Mouse (Mus musculus) forebrain, embryonic 13.5 days (tissue): ENCODE measurements around the gene Amhr2. TPM values are rescaled to one million over a fixed set of nuclear protein-coding genes. Genes with fewer than 3 reads are reported as not detected.

Experiments
- ATAC-seq: fragments of 200-750 bp; cut with Nextera tagmentation; 2 replicates; pipeline ENCODE4 v1.8.0; 2017
- H3K27ac ChIP-seq: fragments of 300-500 bp; sonication (generic); 2 replicates; pipeline ENCODE4 v1.5.1; 2015; ENCODE audit warnings: inconsistent platforms, mild to moderate bottlenecking, moderate library complexity
- H3K27me3 ChIP-seq: fragments of 300-500 bp; sonication (generic); 2 replicates; pipeline ENCODE4 v1.6.1; 2015; ENCODE audit warnings: mild to moderate bottlenecking, inconsistent platforms
- H3K36me3 ChIP-seq: fragments of 300-500 bp; sonication (generic); 2 replicates; pipeline ENCODE4 v1.6.1; 2015; ENCODE audit warnings: mild to moderate bottlenecking, inconsistent platforms; ENCODE audit not compliant: poor library complexity, severe bottlenecking
- H3K4me1 ChIP-seq: fragments of 300-500 bp; sonication (generic); 2 replicates; pipeline ENCODE4 v1.6.1; 2015; ENCODE audit warnings: inconsistent platforms
- H3K4me2 ChIP-seq: fragments of 300-500 bp; sonication (generic); 2 replicates; pipeline ENCODE4 v1.6.1; 2015; ENCODE audit warnings: inconsistent platforms, mild to moderate bottlenecking, moderate library complexity
- H3K4me3 ChIP-seq: fragments of 300-500 bp; sonication (generic); 2 replicates; pipeline ENCODE4 v1.5.1; 2015; ENCODE audit warnings: mild to moderate bottlenecking, inconsistent platforms
- H3K9ac ChIP-seq: fragments of 300-500 bp; sonication (generic); 2 replicates; pipeline ENCODE4 v1.6.1; 2015; ENCODE audit warnings: mild to moderate bottlenecking, inconsistent platforms
- H3K9me3 ChIP-seq: fragments of 300-500 bp; sonication (generic); replicated peaks from 2 replicates; pipeline ENCODE4 v1.6.1; 2016; ENCODE audit warnings: inconsistent platforms
- WGBS: fragments of 180-500 bp; shearing (Covaris S2); methylation state at CpG from one replicate; pipeline ENCODE4 v1.1.7; 2015; 5-methylcytosine and 5-hydroxymethylcytosine counted together
- polyA plus RNA-seq: library from polyadenylated mRNA; unstranded; fragments of >200 nt; fragmentation: Nextera tagmentation; extraction: Ambion mirVana; gene quantifications from 2 replicates; pipeline ENCODE4 v1.2.1, GENCODE M21; 2015

Gene Amhr2
- polyA plus RNA-seq, 1 experiment from 2014 or later: 0.19 TPM

DNA sequence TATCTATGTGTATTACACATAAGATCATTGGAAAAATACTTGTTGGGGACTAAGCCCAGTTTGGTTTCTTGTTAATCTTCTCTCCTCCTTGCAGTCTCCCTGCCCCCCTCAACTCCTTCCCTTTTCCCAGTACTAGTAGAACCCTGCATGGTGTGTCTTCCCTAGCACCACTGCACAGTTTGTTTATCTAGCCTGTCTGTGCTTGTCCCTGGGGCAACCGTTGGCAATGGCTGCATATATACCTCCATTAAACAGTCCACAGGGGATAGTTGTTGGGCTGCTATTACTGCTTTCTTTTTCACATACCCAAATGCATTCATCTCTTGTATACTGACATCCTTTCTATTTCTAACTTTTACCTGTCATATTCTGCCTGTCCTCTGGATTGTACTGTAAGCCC is 42.5 kb downstream of the Amhr2 start:
- Histone ChIP-seq H3K4me3 (no peak overlapping the region), H3K36me3 (peaks cover 88% of the 10 kb centered on the region), H3K9me3 (no peaks in the 10 kb centered on the region), H3K27ac (no peak overlapping the region), H3K9ac (no peak overlapping the region), H3K4me1 (no peaks in the 10 kb centered on the region), H3K27me3 (no peaks in the 10 kb centered on the region), H3K4me2 (no peak overlapping the region)
- 96% methylated on average over 1 of the region's 1 CpGs for WGBS
- ATAC-seq: no peak

DNA sequence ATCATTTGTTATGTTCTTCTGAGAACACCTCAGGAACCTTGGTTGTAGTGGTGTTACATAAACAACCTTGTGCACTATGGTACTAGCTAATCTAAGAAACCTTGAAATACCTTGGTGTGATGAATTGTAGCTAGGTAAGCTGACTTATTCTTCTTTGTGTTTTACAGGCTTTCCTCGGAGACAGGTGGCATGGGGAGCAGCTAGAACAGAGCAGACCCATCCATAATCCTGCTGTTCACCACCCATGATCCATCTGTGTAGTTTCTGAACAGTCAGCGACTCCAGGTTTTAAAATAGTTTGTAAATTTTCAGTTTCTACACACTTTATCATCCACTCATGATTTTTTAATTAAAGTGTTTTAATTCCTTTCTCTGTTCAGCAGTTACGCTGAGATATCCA is 53.2 kb downstream of the Amhr2 start:
- WGBS: 87% methylated on average over 3 of the region's 3 CpGs
- no peaks in the 10 kb centered on the region for H3K9me3 ChIP-seq
- H3K4me2 ChIP-seq: no peak overlapping the region
- no peak overlapping the region for H3K9ac ChIP-seq
- no peak for ATAC-seq
- no peak overlapping the region for H3K27ac ChIP-seq
- no peak overlapping the region for H3K4me3 ChIP-seq
- no peaks in the 10 kb centered on the region for H3K27me3 ChIP-seq
- H3K36me3 ChIP-seq: peaks cover 94% of the 10 kb centered on the region
- no peaks in the 10 kb centered on the region for H3K4me1 ChIP-seq

- no peaks in the 10 kb centered on the region for H3K9me3 ChIP-seq
- H3K4me3 ChIP-seq: no peak overlapping the region
- H3K4me2 ChIP-seq: no peak overlapping the region
- H3K4me1 ChIP-seq: no peaks in the 10 kb centered on the region
- ATAC-seq: no peak
- 72% methylated on average over 3 of the region's 3 CpGs for WGBS
- H3K27me3 ChIP-seq: no peaks in the 10 kb centered on the region
- H3K27ac ChIP-seq: no peak overlapping the region
- no peak overlapping the region for H3K9ac ChIP-seq
- H3K36me3 ChIP-seq: peaks cover 94% of the 10 kb centered on the region
Measured at GRCm38 (mm10) chr15:102499370-102499769, 54.2 kb downstream of the Amhr2 start.

DNA sequence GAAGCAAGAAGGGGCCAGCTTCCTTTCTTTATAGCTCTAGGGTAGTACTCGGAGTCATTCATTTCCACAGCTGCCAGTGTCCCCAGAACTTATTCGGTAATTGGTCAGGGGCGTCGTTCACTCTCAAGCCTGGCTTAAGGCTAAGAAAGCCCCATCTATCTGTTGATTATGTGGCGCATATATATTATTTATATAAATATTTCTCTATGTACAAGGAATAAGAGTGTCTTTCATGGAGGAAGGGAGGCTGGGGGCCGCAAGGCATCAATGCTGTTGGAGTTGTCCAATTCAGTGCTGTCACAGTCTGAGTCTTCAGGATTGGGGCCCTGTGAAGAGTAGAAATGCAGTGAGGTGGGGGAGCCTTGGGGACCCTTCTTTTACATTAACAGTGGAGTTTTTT is 54.7 kb downstream of the Amhr2 start:
- no peaks in the 10 kb centered on the region for H3K4me1 ChIP-seq
- no peak overlapping the region for H3K27ac ChIP-seq
- H3K9me3 ChIP-seq: no peaks in the 10 kb centered on the region
- H3K9ac ChIP-seq: no peak overlapping the region
- H3K27me3 ChIP-seq: no peaks in the 10 kb centered on the region
- H3K4me2 ChIP-seq: no peak overlapping the region
- H3K36me3 ChIP-seq: peaks cover 94% of the 10 kb centered on the region
- no peak for ATAC-seq
- WGBS: 91% methylated on average over 6 of the region's 6 CpGs
- no peak overlapping the region for H3K4me3 ChIP-seq

DNA sequence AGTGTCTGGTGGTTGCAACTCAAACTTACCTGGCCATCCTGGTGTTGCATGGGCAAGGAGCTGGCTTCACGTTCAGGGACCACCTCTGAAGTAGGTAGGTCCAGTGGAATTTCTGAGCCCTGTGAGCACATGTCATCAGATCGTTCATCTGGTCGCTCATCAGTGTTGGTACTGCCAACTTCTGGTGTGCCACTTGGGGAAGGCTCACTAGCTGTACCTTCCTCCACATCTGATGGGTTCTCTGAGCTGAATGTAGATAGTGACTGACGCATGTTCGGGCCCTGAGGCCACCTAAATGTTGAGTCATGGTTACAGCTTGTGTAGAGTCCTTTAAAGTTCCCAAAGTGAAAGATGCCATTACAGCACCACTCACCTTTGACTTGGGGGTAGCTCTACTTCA is 55.3 kb downstream of the Amhr2 start:
- H3K9ac ChIP-seq: no peak overlapping the region
- H3K36me3 ChIP-seq: peaks cover 94% of the 10 kb centered on the region
- no peak overlapping the region for H3K4me2 ChIP-seq
- WGBS: 91% methylated on average over 5 of the region's 5 CpGs
- H3K27ac ChIP-seq: no peak overlapping the region
- no peak for ATAC-seq
- no peaks in the 10 kb centered on the region for H3K4me1 ChIP-seq
- no peaks in the 10 kb centered on the region for H3K27me3 ChIP-seq
- no peaks in the 10 kb centered on the region for H3K9me3 ChIP-seq
- H3K4me3 ChIP-seq: no peak overlapping the region

DNA sequence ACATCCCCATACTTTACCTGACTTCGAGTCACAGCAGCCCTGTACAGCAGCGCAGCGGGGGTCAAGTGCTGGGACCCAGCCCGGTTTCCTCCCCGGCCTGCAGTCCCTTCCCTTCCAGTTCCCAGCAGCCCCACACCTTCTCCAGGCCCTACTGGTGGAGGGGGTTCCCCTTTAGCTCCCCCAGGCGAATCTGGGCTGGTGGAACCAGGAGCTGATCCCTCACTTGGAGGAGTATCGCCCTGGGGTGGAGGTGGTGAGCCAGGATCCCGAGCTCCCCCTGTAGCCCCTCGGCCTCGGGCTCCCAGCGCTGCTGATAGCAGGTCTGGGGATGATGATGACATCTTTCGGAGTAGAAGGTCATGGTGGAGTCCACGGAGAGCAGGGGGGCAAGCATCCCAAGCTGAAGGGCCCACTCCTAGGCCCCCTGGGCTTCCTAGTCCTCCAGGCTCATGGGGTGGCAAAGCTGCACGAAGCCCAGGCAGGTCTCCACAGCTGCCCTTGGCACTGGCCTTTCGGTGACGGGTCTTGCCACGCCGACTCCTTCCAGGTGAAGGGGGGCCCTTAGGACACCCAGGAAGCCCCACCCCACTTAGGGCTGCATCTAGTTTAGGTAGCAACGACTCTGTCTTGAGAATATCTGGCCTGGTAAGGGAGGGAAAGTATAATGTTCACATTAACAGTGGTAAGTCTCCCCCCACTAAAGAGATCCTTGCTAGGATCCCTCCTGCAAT is 56.1 kb downstream of the Amhr2 start:
- WGBS: 87% methylated on average over 19 of the region's 19 CpGs
- H3K4me3 ChIP-seq: no peak overlapping the region
- H3K36me3 ChIP-seq: peaks cover 91% of the 10 kb centered on the region
- no peaks in the 10 kb centered on the region for H3K9me3 ChIP-seq
- H3K9ac ChIP-seq: no peak overlapping the region
- H3K4me2 ChIP-seq: no peak overlapping the region
- no peak overlapping the region for H3K27ac ChIP-seq
- H3K4me1 ChIP-seq: no peaks in the 10 kb centered on the region
- peak; percentile 6; the same call in 1 of the 2 replicates for ATAC-seq
- H3K27me3 ChIP-seq: no peaks in the 10 kb centered on the region

DNA sequence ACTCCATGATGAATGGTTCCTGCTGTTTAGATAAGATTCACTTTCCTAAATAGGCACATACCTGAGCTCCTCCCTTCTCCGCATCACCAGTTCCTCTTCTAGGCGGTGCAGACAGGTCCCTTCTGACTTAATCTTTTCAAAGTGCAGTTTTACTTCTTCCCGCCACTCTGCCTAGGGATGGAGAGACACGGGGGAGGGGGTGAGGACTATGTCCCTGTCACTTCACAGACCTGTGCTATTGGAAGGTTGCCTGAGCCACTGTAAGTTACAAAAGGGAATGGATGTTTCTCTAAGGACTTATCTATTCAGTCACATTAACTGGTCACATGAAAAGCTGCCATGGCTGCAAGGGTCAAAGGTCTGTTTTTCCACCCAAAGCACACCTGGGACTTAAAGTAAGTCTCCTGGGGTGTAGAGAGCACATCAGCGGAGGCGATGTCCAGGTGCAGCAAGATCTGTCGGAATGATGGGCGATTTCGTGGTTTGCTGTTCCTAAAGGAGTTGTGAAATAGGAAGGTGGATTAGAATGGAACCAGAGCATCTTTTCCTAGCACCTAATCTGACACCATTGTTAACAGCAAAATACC is 57.2 kb downstream of the Amhr2 start:
- Histone ChIP-seq H3K9ac (no peak overlapping the region), H3K4me1 (no peaks in the 10 kb centered on the region), H3K4me3 (no peak overlapping the region), H3K27ac (no peak overlapping the region), H3K36me3 (peaks cover 86% of the 10 kb centered on the region), H3K27me3 (no peaks in the 10 kb centered on the region), H3K9me3 (no peaks in the 10 kb centered on the region), H3K4me2 (no peak overlapping the region)
- ATAC-seq: no peak
- 82% methylated on average over 9 of the region's 9 CpGs for WGBS

- H3K4me2 ChIP-seq: no peak within 1 kb of the TSS
- no peak within 1 kb of the TSS for H3K27ac ChIP-seq
- WGBS: 87% methylated on average over 1 of the region's 1 CpGs
- no peaks in the 10 kb centered on the region for H3K27me3 ChIP-seq
- no peak for ATAC-seq
- no peak within 1 kb of the TSS for H3K4me3 ChIP-seq
- no peaks in the 10 kb centered on the region for H3K9me3 ChIP-seq
- H3K4me1 ChIP-seq: no peaks in the 10 kb centered on the region
- H3K9ac ChIP-seq: no peak within 1 kb of the TSS
- peaks cover 79% of the 10 kb centered on the region for H3K36me3 ChIP-seq
Measured at GRCm38 (mm10) chr15:102503447-102503846, 58.3 kb downstream of the Amhr2 start, which contains the start of gene Gm10337. Gene Gm10337 (plus strand): TSS chr15:102503722.

Other genes starting within 250 kb of the Amhr2 start
- gene Zfp740, start 242.1 kb upstream of the Amhr2 start, polyA plus RNA-seq: 90.0 and 98.7 TPM in 2 replicates
- gene Csad, start 240.6 kb upstream of the Amhr2 start, polyA plus RNA-seq: 42.7 and 46.4 TPM in 2 replicates
- gene Itgb7, start 213.4 kb upstream of the Amhr2 start, polyA plus RNA-seq: 0.32 and 0.48 TPM in 2 replicates
- 3.2 and 4.2 TPM in 2 replicates for gene Rarg, start 187.8 kb upstream of the Amhr2 start, polyA plus RNA-seq
- gene Gm9918, start 174.8 kb upstream of the Amhr2 start, polyA plus RNA-seq: 0.09 TPM in 1 of 2 replicates, not detected in the other
- 46.7 and 48.9 TPM in 2 replicates for gene Mfsd5, start 165.9 kb upstream of the Amhr2 start, polyA plus RNA-seq
- 19.7 and 27.3 TPM in 2 replicates for gene Espl1, start 149.1 kb upstream of the Amhr2 start, polyA plus RNA-seq
- 470 and 502 TPM in 2 replicates for gene Pfdn5, start 119.3 kb upstream of the Amhr2 start, polyA plus RNA-seq
- gene Myg1, start 113.7 kb upstream of the Amhr2 start, polyA plus RNA-seq: 116 and 126 TPM in 2 replicates
- gene Aaas, start 94.6 kb upstream of the Amhr2 start, polyA plus RNA-seq: 64.1 and 66.5 TPM in 2 replicates
- gene Sp7, start 78.2 kb upstream of the Amhr2 start, polyA plus RNA-seq: 0.15 and 0.18 TPM in 2 replicates
- gene Sp1, start 39.2 kb upstream of the Amhr2 start, polyA plus RNA-seq: 7.0 and 8.1 TPM in 2 replicates
- 88.9 and 90.9 TPM in 2 replicates for gene Prr13, start 13.7 kb downstream of the Amhr2 start, polyA plus RNA-seq
- 198 and 212 TPM in 2 replicates for gene Pcbp2, start 25.2 kb downstream of the Amhr2 start, polyA plus RNA-seq
- 6.6 and 13.4 TPM in 2 replicates for gene Gm10337, start 58.4 kb downstream of the Amhr2 start, polyA plus RNA-seq
- gene Map3k12, start 71.7 kb downstream of the Amhr2 start, polyA plus RNA-seq: 37.6 and 40.4 TPM in 2 replicates
- 87.7 and 103 TPM in 2 replicates for gene Tarbp2, start 72.8 kb downstream of the Amhr2 start, polyA plus RNA-seq
- gene Npff, start 79.6 kb downstream of the Amhr2 start, polyA plus RNA-seq: 1.6 and 3.9 TPM in 2 replicates
- not detected in 2 replicates for gene Gm28047, start 179.7 kb downstream of the Amhr2 start, polyA plus RNA-seq
- gene Atf7, start 180.1 kb downstream of the Amhr2 start, polyA plus RNA-seq: 19.8 and 22.1 TPM in 2 replicates
- gene Atp5g2, start 227.0 kb downstream of the Amhr2 start, polyA plus RNA-seq: 52.3 and 79.6 TPM in 2 replicates